Mouse (Mus musculus) testis, postnatal 10 days (tissue): Measurements from ENCODE around the gene Col11a1.
A peak's percentile ranks its signal among the peaks of the same experiment; 100 is the strongest.

Experiments
- DNase-seq: peaks from one replicate; pipeline ENCODE4 v3.0.0; 2021; ENCODE audit warnings: low spot score

Col11a1 gene

GRCm38 (mm10) chr3:114029971-114030635 lies at the start of gene Col11a1:
TSS of gene Col11a1 (plus strand) at chr3:114030540.
- peak; percentile 56 for DNase-seq

- DNase-seq, result no peak
These were observed 39.4 kb upstream of the Col11a1 start for GRCm38 (mm10) chr3:113990936-113991335.

- no peak for DNase-seq
These were observed 546 bp downstream of the Col11a1 start for GRCm38 (mm10) chr3:114030886-114031285.

GRCm38 (mm10) chr3:114031351-114032213 lies 1.2 kb downstream of the Col11a1 start:
- DNase-seq, result no peak

- no peak for DNase-seq
These were observed 2.0 kb downstream of the Col11a1 start for GRCm38 (mm10) chr3:114032333-114032732.

- no peak for DNase-seq
These were observed 22.1 kb downstream of the Col11a1 start for GRCm38 (mm10) chr3:114052406-114052805.

- no peak for DNase-seq
These were observed 23.2 kb downstream of the Col11a1 start for GRCm38 (mm10) chr3:114053501-114053900.

- no peak for DNase-seq
These were observed 34.8 kb downstream of the Col11a1 start for GRCm38 (mm10) chr3:114065123-114065522.

- no peak for DNase-seq
These were observed 35.2 kb downstream of the Col11a1 start for GRCm38 (mm10) chr3:114065587-114065986.

GRCm38 (mm10) chr3:114099335-114099734 lies 69.0 kb downstream of the Col11a1 start:
- DNase-seq, result no peak

GRCm38 (mm10) chr3:114107099-114107498 lies 76.8 kb downstream of the Col11a1 start:
- no peak for DNase-seq

GRCm38 (mm10) chr3:114147140-114147539 lies 116.8 kb downstream of the Col11a1 start:
- DNase-seq, result no peak

- DNase-seq, result no peak
These were observed 167.8 kb downstream of the Col11a1 start for GRCm38 (mm10) chr3:114197964-114198750.

GRCm38 (mm10) chr3:114212255-114212654 lies 181.9 kb downstream of the Col11a1 start:
- no peak for DNase-seq

- no peak for DNase-seq
These were observed 185.8 kb downstream of the Col11a1 start for GRCm38 (mm10) chr3:114216105-114216504.

- no peak for DNase-seq
These were observed 199.2 kb downstream of the Col11a1 start for GRCm38 (mm10) chr3:114229501-114229900.
